Mouse (Mus musculus) G1E (cell line): Measurements from ENCODE around the gene 5730596B20Rik. TPM values are rescaled to one million over a fixed set of nuclear protein-coding genes. Genes with fewer than 3 reads are reported as not detected.

Source experiments
- ATAC-seq: 2 replicates; pipeline ENCODE4 v1.8.0; 2016; ENCODE audit warnings: mild to moderate bottlenecking; ENCODE audit not compliant: insufficient number of reproducible peaks, poor library complexity, low FRiP score, severe bottlenecking; ENCODE audit errors: extremely low read depth
- DNase-seq: peaks from one replicate; pipeline ENCODE4 v3.0.0; 2012; ENCODE audit warnings: low spot score
- H3K27me3 ChIP-seq: 2 replicates; pipeline ENCODE4 v1.6.1; 2012; ENCODE audit warnings: mild to moderate bottlenecking, low read length, inconsistent platforms; ENCODE audit not compliant: insufficient read depth
- H3K36me3 ChIP-seq: replicated peaks from 2 replicates; pipeline ENCODE3; 2012; ENCODE audit warnings: mild to moderate bottlenecking, inconsistent platforms
- H3K4me1 ChIP-seq: 2 replicates; pipeline ENCODE4 v1.6.1; 2012; ENCODE audit warnings: low read depth, low read length, inconsistent platforms, mixed read lengths; ENCODE audit not compliant: insufficient read depth
- H3K4me3 ChIP-seq: 2 replicates; pipeline ENCODE4 v1.5.1; 2012; ENCODE audit warnings: low read depth, mild to moderate bottlenecking, inconsistent platforms, low read length, moderate library complexity, mixed read lengths
- H3K9me3 ChIP-seq: replicated peaks from 2 replicates; pipeline ENCODE4 v1.6.1; 2012; ENCODE audit warnings: inconsistent platforms
- CTCF ChIP-seq: IDR thresholded peaks from 2 replicates; pipeline ENCODE4 v1.5.1; 2012; ENCODE audit warnings: low read depth, low read length, inconsistent platforms, mixed read lengths
- GATA1 ChIP-seq: IDR thresholded peaks from 2 replicates; pipeline ENCODE4 v1.6.1; 2012; ENCODE audit warnings: borderline replicate concordance, low read length, inconsistent platforms, mixed read lengths
- GATA2 ChIP-seq: IDR thresholded peaks from 2 replicates; pipeline ENCODE4 v1.6.1; 2012; ENCODE audit warnings: low read depth, low read length, inconsistent platforms, borderline replicate concordance
- POLR2AphosphoS5 ChIP-seq: IDR thresholded peaks from 2 replicates; pipeline ENCODE4 v1.6.1; 2012; ENCODE audit warnings: low read depth, low read length, inconsistent platforms; ENCODE audit not compliant: insufficient replicate concordance
- TAL1 ChIP-seq: conservative IDR thresholded peaks from 2 replicates; pipeline ENCODE4 v1.6.1; 2012; ENCODE audit warnings: low read depth, low read length, inconsistent platforms, mixed read lengths
- polyA plus RNA-seq: library from polyadenylated mRNA; stranded (reverse); fragments of >175 nt; gene quantifications from 2 replicates; pipeline ENCODE4 v1.2.3, GENCODE M21; 2012
- total RNA-seq, 2 experiments: library from RNA; stranded (forward) in 1 of 2; stranded (reverse) in 1 of 2; fragments of 200-1000 nt in 1 of 2; fragments of >200 nt in 1 of 2; fragmentation: Nextera tagmentation in 1 of 2; gene quantifications; 2 replicates each; pipeline ENCODE4 v1.2.3; 2014 to 2017

5730596B20Rik gene
- total RNA-seq (2014; fragmentation: Nextera tagmentation) (not detected in 2 replicates), total RNA-seq (2017) (0.05 and 0.06 TPM in 2 replicates), polyA plus RNA-seq (not detected in 2 replicates)

DNA sequence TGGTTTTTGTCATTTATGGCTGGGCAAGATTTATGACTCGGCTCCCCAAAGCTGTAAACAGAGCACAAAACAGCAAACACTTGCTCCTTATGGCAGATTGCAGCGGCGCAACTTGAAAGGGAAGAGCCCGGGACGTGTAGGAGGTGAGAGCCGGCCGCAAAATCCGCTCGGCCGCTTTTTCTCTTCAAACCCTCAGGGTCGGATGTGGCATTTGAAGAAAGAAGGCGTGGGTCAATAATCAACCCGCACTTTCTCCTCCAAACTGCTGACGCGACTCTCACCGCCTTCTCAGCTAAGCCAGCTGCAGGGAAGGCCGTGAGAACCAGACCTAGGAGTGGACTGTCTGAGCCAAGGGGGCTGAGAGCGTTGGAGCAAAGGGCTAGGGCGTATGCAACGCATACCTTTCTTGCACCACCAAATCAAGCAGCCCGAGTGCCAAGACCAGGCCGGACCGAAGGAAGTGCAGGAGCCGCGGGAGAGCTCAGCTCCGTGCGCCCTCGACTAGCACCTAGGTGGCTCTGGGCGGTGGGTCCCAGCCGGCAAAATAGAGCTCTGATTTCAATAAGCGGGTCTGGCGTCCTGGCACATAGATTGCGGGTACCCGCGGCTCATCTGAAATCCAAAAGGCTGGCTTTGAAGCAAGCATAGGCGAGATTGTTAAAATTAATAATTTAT, at the start of gene 5730596B20Rik:
5730596B20Rik (plus strand) TSS at position 438 of the 675 bp plus-strand sequence.
- Histone ChIP-seq H3K4me3 (no peak within 1 kb of the TSS), H3K27me3 (peaks cover 45% of the 10 kb centered on the region), H3K4me1 (no peaks in the 10 kb centered on the region), H3K36me3 (no peaks in the 10 kb centered on the region), H3K9me3 (no peaks in the 10 kb centered on the region)
- TF ChIP-seq TAL1 (no peak), GATA2 (no peak), POLR2AphosphoS5 (no peak), CTCF (no peak), GATA1 (no peak)
- DNase-seq (no peak), ATAC-seq (no peak)

DNA sequence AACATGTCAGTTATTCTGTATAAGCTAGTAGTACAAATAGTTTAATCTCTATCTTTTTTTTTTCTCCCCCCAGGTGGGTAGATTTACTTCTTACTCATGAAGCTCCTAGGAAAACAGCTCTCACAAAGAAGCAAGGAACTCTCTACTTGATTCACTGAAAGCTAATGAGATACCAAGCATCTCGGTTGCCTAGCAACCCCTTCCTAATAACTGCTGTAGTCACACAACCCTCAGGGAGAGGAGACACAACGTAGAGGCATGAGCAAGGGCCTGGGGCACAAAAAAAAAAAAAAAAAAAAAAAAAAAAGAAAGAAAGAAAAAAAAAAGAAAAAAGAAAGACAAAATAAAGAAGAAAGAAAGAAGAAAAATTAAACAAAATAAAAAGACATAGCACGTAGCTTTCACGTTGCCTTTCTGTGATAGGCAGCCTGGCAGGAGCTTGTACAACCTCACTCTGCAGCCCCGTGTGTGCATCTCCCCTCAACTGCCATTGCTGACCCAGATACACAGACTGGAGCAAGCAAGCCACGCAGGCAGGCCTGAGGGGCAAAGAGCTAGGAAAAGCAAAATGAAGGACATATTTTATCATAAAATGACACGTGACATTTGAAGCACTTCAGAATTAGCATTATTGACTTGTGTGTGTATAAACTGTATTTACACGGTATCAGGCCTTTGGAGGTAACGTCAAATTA, 39.3 kb upstream of the 5730596B20Rik start:
- no peak for ATAC-seq
- H3K27me3 ChIP-seq = no peaks in the 10 kb centered on the region
- DNase-seq = no peak
- no peak overlapping the region for H3K4me3 ChIP-seq
- TF ChIP-seq TAL1 (no peak), GATA2 (no peak), CTCF (no peak), GATA1 (no peak), POLR2AphosphoS5 (no peak)
- H3K4me1 ChIP-seq = no peaks in the 10 kb centered on the region
- no peaks in the 10 kb centered on the region for H3K36me3 ChIP-seq
- H3K9me3 ChIP-seq = no peaks in the 10 kb centered on the region

DNA sequence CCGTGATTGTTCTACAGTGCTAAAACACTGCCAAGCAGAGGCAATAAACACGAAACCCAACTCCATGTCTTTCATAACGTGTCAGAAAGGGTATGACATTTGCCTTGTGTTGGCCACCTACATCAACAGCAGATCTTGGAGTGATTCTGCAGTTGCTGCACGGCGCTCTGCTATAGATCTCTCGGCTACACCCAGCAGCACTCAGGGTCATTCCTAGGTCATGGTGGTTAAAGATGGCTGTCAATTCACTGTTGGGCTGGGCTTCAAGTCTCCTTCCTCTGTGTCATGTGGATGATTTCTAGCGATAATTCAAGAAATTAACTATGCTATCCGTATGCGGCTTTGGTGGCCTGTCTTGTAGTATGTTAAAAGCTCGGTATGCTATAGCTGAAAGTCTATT, 38.7 kb upstream of the 5730596B20Rik start:
- no peak for TF ChIP-seq GATA1
- TF ChIP-seq POLR2AphosphoS5 = no peak
- TF ChIP-seq TAL1 = no peak
- TF ChIP-seq GATA2 = no peak
- no peak for TF ChIP-seq CTCF
- ATAC-seq = no peak
- H3K4me1 ChIP-seq = no peaks in the 10 kb centered on the region
- H3K36me3 ChIP-seq = no peaks in the 10 kb centered on the region
- H3K9me3 ChIP-seq = no peaks in the 10 kb centered on the region
- H3K4me3 ChIP-seq = no peak overlapping the region
- no peak for DNase-seq
- no peaks in the 10 kb centered on the region for H3K27me3 ChIP-seq

GRCm38 (mm10) chr6:52139115-52139514, 38.2 kb upstream of the 5730596B20Rik start:
- no peaks in the 10 kb centered on the region for H3K4me1 ChIP-seq
- H3K36me3 ChIP-seq = no peaks in the 10 kb centered on the region
- ATAC-seq (no peak), DNase-seq (no peak)
- no peaks in the 10 kb centered on the region for H3K9me3 ChIP-seq
- H3K4me3 ChIP-seq = no peak overlapping the region
- no peak for TF ChIP-seq CTCF
- no peak for TF ChIP-seq GATA2
- TF ChIP-seq GATA1 = no peak
- no peak for TF ChIP-seq POLR2AphosphoS5
- no peak for TF ChIP-seq TAL1
- no peaks in the 10 kb centered on the region for H3K27me3 ChIP-seq

GRCm38 (mm10) chr6:52150401-52150966, 26.8 kb upstream of the 5730596B20Rik start:
- no peaks in the 10 kb centered on the region for H3K4me1 ChIP-seq
- no peaks in the 10 kb centered on the region for H3K9me3 ChIP-seq
- TF ChIP-seq GATA2 (no peak), CTCF (no peak), GATA1 (no peak), TAL1 (no peak), POLR2AphosphoS5 (no peak)
- H3K36me3 ChIP-seq = no peaks in the 10 kb centered on the region
- H3K27me3 ChIP-seq = peaks cover 9% of the 10 kb centered on the region
- H3K4me3 ChIP-seq = no peak overlapping the region
- DNase-seq (no peak), ATAC-seq (no peak)

DNA sequence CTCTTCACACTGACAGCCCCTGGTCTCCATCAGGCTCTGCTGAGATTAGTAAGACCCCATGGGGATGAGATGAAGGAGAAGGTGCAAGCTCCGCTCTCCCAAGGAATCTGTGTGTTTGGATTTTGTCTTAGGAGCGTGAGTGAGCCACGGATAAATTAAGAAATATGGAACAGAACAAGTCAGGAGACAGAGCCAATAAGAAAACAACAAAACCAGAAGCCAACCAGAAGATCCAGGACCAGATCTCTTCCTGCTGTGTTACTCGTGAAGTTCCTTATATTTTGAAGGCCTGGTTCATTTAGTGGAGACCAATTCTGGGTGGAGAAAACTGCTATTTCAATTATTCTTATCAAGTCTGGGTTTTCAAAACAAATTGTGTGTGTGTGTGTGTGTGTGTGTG, 25.7 kb upstream of the 5730596B20Rik start:
- TF ChIP-seq CTCF = no peak
- TF ChIP-seq GATA2 = no peak
- TF ChIP-seq POLR2AphosphoS5 = no peak
- no peak for TF ChIP-seq TAL1
- TF ChIP-seq GATA1 = no peak
- Histone ChIP-seq H3K36me3 (no peaks in the 10 kb centered on the region), H3K4me1 (no peaks in the 10 kb centered on the region), H3K4me3 (no peak overlapping the region), H3K27me3 (peaks cover 9% of the 10 kb centered on the region), H3K9me3 (no peaks in the 10 kb centered on the region)
- no peak for DNase-seq
- ATAC-seq = no peak
